Mouse (Mus musculus): ENCODE data around the gene Lhx3.

Gene Lhx3

DNA sequence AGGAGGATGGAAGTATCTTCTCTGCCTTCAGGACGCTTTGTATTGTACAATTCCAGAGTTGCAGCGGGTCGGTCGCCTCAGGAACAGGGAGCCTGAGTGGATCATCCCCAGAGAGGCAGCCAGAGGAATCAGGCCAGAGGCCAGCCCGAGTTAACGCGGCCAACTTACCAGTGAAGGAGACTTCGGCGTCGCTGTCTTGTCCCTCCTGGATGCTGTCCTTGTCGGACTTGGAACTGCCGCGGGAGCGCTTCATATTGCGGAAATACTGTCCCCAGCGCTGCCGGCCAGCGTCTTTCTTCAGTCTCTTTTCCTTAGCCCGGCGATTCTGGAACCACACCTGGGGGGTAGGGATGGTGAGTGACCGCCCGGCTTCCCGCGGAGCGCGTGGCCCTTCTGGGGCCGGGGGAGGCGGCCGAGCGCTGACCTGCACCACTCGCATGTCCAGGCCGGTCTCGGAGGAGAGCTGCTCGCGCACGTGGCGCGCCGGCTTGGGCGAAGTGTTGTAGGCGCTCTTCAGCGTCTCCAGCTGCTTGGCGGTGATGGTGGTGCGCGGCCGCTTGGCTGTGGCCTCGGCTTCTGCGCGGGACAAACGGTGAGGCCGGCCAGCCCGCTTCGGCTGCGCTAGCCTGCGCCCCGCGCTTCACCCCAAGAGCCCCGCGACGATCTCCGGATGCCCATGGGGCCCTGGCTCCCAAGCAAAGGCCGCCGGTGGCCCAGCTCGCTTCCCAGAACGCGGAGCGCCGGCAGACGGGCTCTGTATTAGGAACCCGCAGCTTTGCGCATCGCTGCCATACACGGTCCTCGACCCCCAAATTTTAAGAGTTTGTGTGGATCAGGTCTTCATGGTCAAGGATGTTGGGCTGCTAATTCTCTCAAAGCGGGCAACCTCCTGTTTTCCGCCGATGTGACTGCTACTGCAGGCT is 5.9 kb downstream of the Lhx3 start:
- no peak for DNase-seq

DNA sequence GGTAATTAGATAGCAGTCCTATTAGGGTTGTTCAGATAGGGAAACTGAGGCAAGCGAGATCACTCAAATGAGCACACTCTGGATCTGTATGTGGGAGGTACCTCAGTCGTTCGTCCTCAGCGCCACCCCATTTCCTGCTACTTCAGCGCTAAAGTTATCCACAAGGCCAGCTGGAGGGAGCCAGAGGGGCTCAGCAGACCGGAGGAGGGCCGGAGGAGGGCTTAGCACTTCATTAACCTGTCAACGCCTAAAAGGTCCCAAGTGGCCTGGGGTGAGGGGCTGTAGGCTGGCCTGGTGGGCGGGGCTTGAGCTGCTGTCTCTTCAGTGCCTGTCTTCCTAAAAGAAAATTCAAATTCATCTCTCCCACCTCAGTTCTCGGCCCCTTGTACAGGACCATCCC is 9.6 kb downstream of the Lhx3 start:
- no peak for DNase-seq

GRCm38 (mm10) chr2:26194552-26195339 is 13.3 kb downstream of the Lhx3 start:
- DNase-seq, result no peak

DNA sequence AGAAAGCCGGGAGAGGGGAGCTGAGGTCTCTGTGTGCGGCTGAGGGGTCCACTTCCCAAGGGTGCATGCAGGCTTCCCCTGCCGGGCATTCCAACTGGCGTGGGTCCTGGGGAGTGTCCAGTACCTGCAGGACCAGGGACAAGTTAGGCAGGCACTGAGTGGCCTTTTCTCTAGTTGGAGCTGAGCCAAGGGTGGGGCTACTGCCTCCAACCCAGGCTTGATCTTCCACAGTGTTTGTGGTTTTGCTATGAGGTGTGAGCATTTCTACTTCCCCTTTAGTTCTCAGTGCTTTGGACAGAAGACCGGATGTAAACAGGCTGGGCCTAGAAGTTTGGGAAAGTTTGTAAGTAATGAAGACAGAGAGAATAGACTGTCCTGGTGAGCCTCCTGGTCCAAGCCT is 19.6 kb downstream of the Lhx3 start:
- DNase-seq, result no peak

GRCm38 (mm10) chr2:26184352-26184751 is 23.7 kb downstream of the Lhx3 start:
- no peak for DNase-seq

DNA sequence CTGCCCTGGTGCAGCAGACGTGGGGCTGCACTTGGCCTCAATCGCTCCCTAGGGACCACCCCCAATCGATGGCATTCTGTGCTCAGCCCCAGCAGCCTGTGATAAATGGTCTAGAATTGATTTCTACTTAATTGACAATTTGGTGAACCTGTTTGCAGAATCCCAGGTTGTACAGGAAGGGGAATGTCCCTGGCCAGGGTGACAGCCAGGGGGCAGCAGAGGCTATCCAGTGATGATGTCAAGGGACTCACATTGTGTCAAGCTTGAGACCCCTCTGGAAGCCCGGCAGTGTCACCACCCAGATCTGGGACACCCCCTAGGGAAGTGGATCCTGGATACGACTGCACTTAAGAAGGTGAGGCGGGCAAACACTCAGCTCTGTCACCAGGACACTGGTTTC is 25.4 kb downstream of the Lhx3 start:
- DNase-seq, result peak; percentile 50

- DNase-seq, result no peak
Measured at GRCm38 (mm10) chr2:26177189-26177588, 30.9 kb downstream of the Lhx3 start.

- DNase-seq, result peak; percentile 61
Measured at GRCm38 (mm10) chr2:26176731-26177130, 31.4 kb downstream of the Lhx3 start.

GRCm38 (mm10) chr2:26175191-26175590 is 32.9 kb downstream of the Lhx3 start:
- DNase-seq, result no peak

- DNase-seq, result no peak
Measured at GRCm38 (mm10) chr2:26172166-26172565, 35.9 kb downstream of the Lhx3 start.

GRCm38 (mm10) chr2:26170376-26170775 is 37.7 kb downstream of the Lhx3 start:
- no peak for DNase-seq

DNA sequence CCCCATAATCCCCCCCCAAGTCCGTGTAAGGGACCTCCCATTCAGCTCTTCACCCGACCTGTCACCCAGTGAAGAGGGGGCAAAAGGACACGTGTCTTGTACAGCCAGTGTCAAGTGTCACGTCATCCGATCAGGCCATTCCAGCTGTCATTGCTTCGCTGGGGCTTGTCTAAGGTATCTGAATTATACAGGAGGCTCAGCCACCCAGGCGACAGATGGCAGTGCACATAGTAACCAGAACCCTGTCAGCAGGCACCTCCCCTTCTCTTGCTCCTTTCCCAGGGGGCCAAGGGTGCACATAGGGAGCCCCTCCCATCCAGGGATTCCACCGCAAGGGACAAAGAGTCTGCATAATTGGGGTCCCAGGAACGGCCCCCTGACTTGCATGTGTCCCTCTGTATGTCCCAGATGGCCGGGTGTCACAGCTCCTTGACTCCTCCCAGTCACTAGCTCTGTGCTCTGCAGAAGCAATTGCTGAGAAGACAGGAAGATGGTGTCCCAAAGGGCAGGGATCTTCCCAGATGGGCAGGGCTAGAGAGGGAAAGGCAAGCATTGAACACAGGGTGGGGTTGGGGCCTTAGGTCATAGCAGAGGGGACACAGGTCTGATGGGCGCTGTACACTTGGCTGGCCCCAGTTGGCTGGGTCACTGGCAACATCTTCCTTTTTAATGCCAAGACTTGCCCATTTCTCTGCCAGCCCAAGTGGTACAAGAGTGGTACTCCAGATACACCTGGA is 39.1 kb downstream of the Lhx3 start:
- DNase-seq, result no peak

- DNase-seq, result no peak
Measured at GRCm38 (mm10) chr2:26166890-26167289, 41.2 kb downstream of the Lhx3 start.

DNA sequence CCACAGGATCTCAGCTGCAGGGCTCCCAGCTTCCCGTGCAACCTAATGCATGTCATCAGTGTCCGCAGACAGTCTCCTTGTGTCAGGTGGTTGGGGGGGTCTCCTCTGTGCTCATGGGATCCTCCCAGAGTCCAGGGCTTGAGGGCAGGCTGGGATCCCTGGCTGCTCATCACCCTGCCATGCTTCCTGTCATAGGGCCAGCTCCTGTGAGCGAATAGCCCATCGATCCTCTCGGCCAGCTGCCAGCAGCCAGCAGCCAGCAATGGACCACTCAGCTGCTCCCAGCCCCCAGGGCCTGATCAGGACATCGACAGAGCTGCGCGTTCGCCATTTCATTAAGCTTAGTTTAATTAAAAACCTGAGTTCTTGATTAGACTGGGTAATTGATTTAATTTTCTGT is 50.0 kb downstream of the Lhx3 start:
- DNase-seq, result no peak

DNA sequence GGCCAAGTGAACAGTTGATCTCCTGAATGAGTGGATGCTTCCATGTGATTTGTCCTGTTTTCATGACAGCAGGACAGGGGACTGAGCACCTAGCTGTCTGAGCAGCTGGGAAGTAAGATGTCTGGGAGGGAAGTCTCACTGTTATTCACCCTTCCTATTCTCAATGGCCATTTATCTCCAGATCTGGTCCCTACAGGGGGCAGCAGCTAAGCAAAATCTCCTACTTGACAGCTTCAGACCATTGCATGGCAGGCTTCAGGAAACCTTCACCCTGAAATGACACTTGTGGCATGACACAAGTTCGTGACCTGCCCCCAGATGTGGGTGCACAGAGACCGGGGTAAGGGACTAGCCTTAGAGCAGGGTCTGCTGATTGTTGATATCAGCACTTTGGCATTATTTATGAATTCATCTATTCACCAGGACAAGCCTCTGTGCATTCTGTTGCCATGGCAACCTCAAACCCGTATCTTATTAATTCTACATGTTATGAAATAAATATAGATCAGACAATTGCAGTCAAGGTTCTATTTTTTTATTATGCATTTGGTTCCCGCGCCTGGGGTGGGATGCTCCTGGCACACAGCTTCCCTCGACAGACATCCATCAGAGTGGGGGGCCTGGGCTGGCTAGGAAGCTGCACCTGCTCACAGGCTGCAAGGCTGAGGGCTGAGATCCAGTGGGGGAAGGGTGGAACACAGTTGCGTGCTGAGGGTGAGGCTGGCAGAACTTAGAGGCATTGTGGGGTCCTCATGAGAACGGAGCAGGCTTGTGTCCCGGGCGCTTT is 51.7 kb downstream of the Lhx3 start:
- no peak for DNase-seq

DNA sequence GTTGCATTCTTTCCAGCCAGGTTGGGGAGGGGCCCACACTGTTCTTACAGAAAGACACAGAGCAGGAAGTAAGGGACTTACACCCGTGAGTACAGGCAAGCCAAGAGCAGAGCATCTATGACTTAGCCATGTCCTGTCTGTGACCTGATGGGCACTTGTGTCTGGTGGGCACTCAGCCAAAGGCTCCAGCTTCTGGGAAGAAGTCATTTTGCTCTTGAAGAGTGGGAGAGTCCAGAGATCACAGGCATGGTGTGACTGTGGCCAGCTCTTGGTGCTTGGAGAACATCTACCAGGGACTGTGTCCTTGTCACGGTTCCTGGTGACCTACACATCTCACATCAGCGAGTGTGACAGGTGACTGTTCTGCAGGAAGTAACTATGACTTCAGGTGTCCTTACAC is 52.4 kb downstream of the Lhx3 start:
- DNase-seq, result no peak

DNA sequence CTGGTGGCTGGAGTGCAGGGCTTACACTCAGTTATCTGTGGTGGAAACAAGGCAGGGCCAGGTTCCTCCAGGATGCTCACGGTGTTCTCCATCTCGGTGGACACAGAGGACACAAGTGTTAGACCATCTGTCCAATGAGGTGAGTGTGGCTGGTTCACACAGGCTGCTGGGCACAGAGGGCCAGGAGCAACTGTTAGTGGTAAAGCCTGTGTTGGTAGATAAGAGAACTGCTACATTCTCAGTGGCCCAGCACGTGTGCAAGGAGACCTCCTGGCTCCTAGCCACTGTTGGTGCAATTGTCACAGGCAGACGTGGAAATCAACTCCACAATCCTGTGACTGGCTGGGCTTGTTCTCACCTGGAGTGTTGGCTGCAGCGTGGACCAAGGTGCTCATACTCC is 53.5 kb downstream of the Lhx3 start:
- DNase-seq, result peak; percentile 41

GRCm38 (mm10) chr2:26153909-26154340 is 54.2 kb downstream of the Lhx3 start:
- DNase-seq, result peak; percentile 36

DNA sequence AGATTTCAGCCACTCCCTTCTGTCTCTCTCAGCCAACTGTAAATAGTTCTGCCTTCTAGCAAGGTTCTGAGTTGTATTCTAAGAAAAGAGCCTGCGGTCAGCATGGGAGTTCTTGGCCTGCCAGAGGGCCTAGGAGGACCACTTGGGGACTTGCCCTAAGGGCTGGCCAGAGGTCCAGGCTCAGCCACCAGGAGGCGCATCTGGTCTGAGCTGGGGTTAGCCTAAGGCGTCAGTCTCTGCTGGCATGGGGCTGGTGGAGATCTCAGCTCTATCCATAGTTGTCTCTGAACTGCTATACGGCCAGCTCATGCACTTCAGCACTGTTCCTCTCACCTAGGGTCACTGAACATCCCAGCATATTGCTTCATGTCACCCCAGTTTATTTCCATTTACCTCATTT is 54.8 kb downstream of the Lhx3 start:
- peak; percentile 68 for DNase-seq
